Mouse (Mus musculus) left cerebral cortex, postnatal 36 days (tissue): Measurements from ENCODE around the gene Fam193b. TPM values are rescaled to one million over a fixed set of nuclear protein-coding genes. Genes with fewer than 3 reads are reported as not detected.

ENCODE experiments used
- DNase-seq, 2 experiments: peaks; one replicate each; pipeline ENCODE4 v3.0.0; 2021 to 2022; ENCODE audit warnings: low spot score in 2 of 2, mixed read lengths in 1 of 2
- intact Hi-C: fragments of 180-260 bp; cut with DNase I; formaldehyde crosslinking; loops from one replicate; pipeline ENCODE4 v1.15.1; 2025
- microRNA-seq: library from miRNA; unstranded; fragments of <30 nt; microRNA quantifications from one replicate; pipeline ENCODE4 v1.2.0, GENCODE M21; 2022
- total RNA-seq, 2 experiments: library from RNA; stranded (reverse); gene quantifications; 2 replicates each; pipeline ENCODE4 v1.2.3; 2021

Gene Fam193b
- total RNA-seq, 2 experiments from 2014 or later: 61.1 to 99.5 TPM

DNA sequence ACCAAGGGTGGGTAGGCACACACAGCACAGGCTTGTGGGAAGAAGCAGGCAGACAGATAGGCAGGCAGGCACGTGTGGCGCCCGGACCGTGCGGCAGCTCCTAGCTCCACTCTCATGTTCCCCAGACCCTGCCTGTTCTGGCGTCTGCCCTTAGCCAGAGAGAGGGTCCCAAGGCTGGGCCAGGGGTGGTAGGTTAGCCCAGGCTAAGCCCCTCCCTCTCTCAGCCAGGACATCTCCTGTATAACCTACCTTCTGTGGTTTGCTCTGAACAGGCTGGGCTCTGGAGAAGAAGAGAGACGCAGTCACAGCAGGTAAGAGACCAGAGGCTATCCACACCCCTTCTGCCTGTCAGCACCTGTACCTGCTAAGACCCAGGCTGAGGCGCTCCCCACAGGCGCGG lies 62.4 kb downstream of the Fam193b start:
- DNase-seq: no peak
- intact Hi-C loops: no loop called here

DNA sequence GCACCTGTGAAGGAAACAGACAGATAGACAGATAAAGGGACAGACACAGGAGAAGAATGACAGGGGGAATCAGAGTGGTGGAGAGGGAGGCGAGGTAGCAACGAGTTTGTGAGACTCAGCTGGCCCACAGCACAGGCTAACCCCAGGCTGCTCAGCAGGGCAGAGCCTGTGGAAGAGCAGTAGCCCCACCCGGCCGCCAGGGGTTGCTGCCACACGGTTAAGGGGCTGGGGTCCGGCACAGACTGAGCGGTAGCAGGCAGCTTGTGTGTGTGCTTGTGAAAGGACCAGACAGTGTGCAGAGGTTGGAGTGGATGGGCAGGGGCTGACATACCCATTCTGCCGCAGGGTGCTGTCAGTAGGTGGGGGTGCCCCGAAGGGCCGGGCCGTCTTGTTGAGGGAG lies 63.0 kb downstream of the Fam193b start:
- intact Hi-C loops: no loop called here
- no peak for DNase-seq

GRCm38 (mm10) chr13:55506697-55507096 lies 64.2 kb downstream of the Fam193b start:
- intact Hi-C loops: no loop called here
- no peak for DNase-seq

GRCm38 (mm10) chr13:55505810-55506209 lies 65.1 kb downstream of the Fam193b start:
- no peak for DNase-seq
- intact Hi-C loops: no loop called here

GRCm38 (mm10) chr13:55504390-55504789 lies 66.5 kb downstream of the Fam193b start:
- no peak for DNase-seq
- intact Hi-C loops: no loop called here

- DNase-seq: no peak
- intact Hi-C loops: no loop called here
Measured at GRCm38 (mm10) chr13:55502405-55502804, 68.5 kb downstream of the Fam193b start.

- intact Hi-C loops: no loop called here
- no peak for DNase-seq
Measured at GRCm38 (mm10) chr13:55500575-55500974, 70.3 kb downstream of the Fam193b start.

GRCm38 (mm10) chr13:55498906-55499305 lies 72.0 kb downstream of the Fam193b start:
- intact Hi-C loops: no loop called here
- no peak for DNase-seq

DNA sequence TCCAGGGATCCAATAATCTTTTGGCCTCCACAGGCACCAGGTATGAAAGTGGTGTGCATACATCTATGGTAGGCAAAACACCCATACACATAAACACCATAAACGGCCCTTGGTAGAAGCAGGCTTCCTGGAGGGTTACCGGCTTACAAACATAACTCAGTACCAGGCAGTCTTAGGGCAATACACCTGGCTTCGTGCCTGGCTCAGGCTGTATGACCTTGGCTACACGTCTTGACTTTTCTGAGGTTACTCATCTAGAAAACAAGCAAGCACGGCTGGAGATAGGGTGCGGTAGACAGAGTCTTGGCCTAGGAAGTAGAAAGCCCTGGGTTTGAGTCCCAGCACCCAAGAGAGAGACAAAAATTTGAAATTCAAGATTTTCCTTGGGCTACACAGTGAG lies 74.3 kb downstream of the Fam193b start:
- intact Hi-C loops: no loop called here
- DNase-seq: no peak

DNA sequence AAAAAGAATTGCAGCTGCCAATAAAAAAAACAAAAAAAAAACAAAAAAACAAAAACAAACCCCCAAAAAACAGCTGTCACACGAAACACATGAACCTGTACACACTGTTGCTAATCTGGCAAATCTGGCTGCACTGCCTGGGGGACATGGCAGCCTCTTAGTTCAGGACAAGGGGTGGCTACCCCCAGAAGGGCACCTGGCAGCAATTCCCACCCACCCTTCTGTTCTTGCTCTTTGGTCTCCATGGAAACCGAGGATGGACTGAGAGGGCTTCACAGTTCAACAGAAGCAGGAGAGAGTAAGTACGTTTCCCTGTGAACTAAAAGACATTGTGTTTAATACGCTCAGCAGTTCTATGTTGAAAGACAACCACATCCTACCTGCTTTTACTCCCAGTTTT lies 75.2 kb downstream of the Fam193b start:
- DNase-seq: no peak
- intact Hi-C loops: no loop called here

GRCm38 (mm10) chr13:55494883-55495621 lies 75.9 kb downstream of the Fam193b start:
- intact Hi-C loops: no loop called here

GRCm38 (mm10) chr13:55494257-55494656 lies 76.7 kb downstream of the Fam193b start:
- intact Hi-C loops: no loop called here

More at GRCm38 (mm10) chr13:55494883-55495621, 75.9 kb downstream of the Fam193b start:
- DNase-seq: peak in 1 of 2 experiments; percentile 24

More at GRCm38 (mm10) chr13:55494257-55494656, 76.7 kb downstream of the Fam193b start:
- DNase-seq: no peak

Small RNA genes within 50 kb of the gene (microRNA-seq; reads per million reads assigned to microRNA genes)
- gene Mir6945: 7.6 reads per million, percentile 25 among the genes with 10 or more reads in this experiment

Other genes starting within 250 kb of the Fam193b start
- gene Rab24, start 249.2 kb downstream of the Fam193b start, total RNA-seq: 10 to 100 TPM; 80.9 to 86.8 TPM
- gene Mxd3, start 241.3 kb downstream of the Fam193b start, total RNA-seq: 1 to 10 TPM; 1.4 to 2.5 TPM
- gene Lman2, start 208.3 kb downstream of the Fam193b start, total RNA-seq: 10 to 100 TPM; 54.9 to 61.3 TPM
- gene Rgs14, start 201.4 kb downstream of the Fam193b start, total RNA-seq: 10 to 100 TPM; 52.3 to 53.7 TPM
- under 1 TPM; 0.48 to 0.54 TPM for gene Slc34a1, start 172.9 kb downstream of the Fam193b start, total RNA-seq
- not detected for gene Pfn3, start 155.9 kb downstream of the Fam193b start, total RNA-seq
- gene F12, start 144.3 kb downstream of the Fam193b start, total RNA-seq: under 1 TPM; 0.79 to 0.84 TPM
- gene Grk6, start 126.0 kb downstream of the Fam193b start, total RNA-seq: 10 to 100 TPM; 63.4 to 65.2 TPM
- gene Prr7, start 106.9 kb downstream of the Fam193b start, total RNA-seq: 10 to 100 TPM; 81.8 to 82.1 TPM
- 100 to 1,000 TPM; 247 to 314 TPM for gene Dbn1, start 83.0 kb downstream of the Fam193b start, total RNA-seq
- 100 to 1,000 TPM in 1 of 2 experiments, 10 to 100 TPM in 1; 82.1 to 101 TPM for gene Pdlim7, start 57.4 kb downstream of the Fam193b start, total RNA-seq
- 10 to 100 TPM in 1 of 2 experiments, 1 to 10 TPM in 1; 5.5 to 14.0 TPM for gene Dok3, start 41.8 kb downstream of the Fam193b start, total RNA-seq
- 10 to 100 TPM; 53.1 to 63.9 TPM for gene Ddx41, start 34.5 kb downstream of the Fam193b start, total RNA-seq
- gene Tmed9, start 2.6 kb upstream of the Fam193b start, total RNA-seq: 100 to 1,000 TPM; 133 to 138 TPM
- 10 to 100 TPM; 26.2 to 26.4 TPM for gene B4galt7, start 28.8 kb upstream of the Fam193b start, total RNA-seq
- gene Caml, start 51.9 kb upstream of the Fam193b start, total RNA-seq: 10 to 100 TPM; 49.9 to 50.8 TPM
- 10 to 100 TPM; 40.5 to 52.9 TPM for gene Ddx46, start 63.9 kb upstream of the Fam193b start, total RNA-seq
- 10 to 100 TPM; 79.7 to 81.6 TPM for gene B230219D22Rik, start 122.0 kb upstream of the Fam193b start, total RNA-seq
- gene Txndc15, start 143.5 kb upstream of the Fam193b start, total RNA-seq: 10 to 100 TPM; 75.6 to 76.2 TPM
- gene Pcbd2, start 156.2 kb upstream of the Fam193b start, total RNA-seq: 10 to 100 TPM; 27.0 to 28.6 TPM
- gene Catsper3, start 213.4 kb upstream of the Fam193b start, total RNA-seq: under 1 TPM; 0.25 to 0.29 TPM